Mouse (Mus musculus) hindbrain, embryonic 16.5 days (tissue): Measurements from ENCODE around the gene Bfsp2. TPM values are rescaled to one million over a fixed set of nuclear protein-coding genes. Genes with fewer than 3 reads are reported as not detected.

Experiments
- ATAC-seq: fragments of 200-750 bp; cut with Nextera tagmentation; 2 replicates; pipeline ENCODE4 v1.8.0; 2017; ENCODE audit warnings: moderate TSS enrichment, moderate library complexity
- H3K27ac ChIP-seq: fragments of 300-500 bp; sonication (generic); 2 replicates; pipeline ENCODE4 v1.5.1; 2014; ENCODE audit warnings: low read depth, mild to moderate bottlenecking, control low read depth, low read length, moderate library complexity
- H3K27me3 ChIP-seq: fragments of 300-500 bp; sonication (generic); replicated peaks from 2 replicates; pipeline ENCODE4 v1.6.1; 2014; ENCODE audit warnings: low read length; ENCODE audit not compliant: control insufficient read depth, insufficient read depth
- H3K36me3 ChIP-seq: fragments of 300-500 bp; sonication (generic); 2 replicates; pipeline ENCODE4 v1.6.1; 2014; ENCODE audit warnings: mild to moderate bottlenecking, low read length, moderate library complexity, mixed read lengths; ENCODE audit not compliant: control insufficient read depth, insufficient read depth
- H3K4me1 ChIP-seq: fragments of 300-500 bp; sonication (generic); 2 replicates; pipeline ENCODE4 v1.6.1; 2014; ENCODE audit warnings: low read depth, low read length; ENCODE audit not compliant: control insufficient read depth, insufficient read depth
- H3K4me2 ChIP-seq: fragments of 300-500 bp; sonication (generic); 2 replicates; pipeline ENCODE4 v1.6.1; 2014; ENCODE audit warnings: mild to moderate bottlenecking, low read length, control low read depth, moderate library complexity
- H3K4me3 ChIP-seq: fragments of 300-500 bp; sonication (generic); 2 replicates; pipeline ENCODE4 v1.5.1; 2014; ENCODE audit warnings: mild to moderate bottlenecking, low read length, control low read depth, moderate library complexity
- H3K9ac ChIP-seq: fragments of 300-500 bp; sonication (generic); 2 replicates; pipeline ENCODE4 v1.6.1; 2014; ENCODE audit warnings: low read depth, mild to moderate bottlenecking, control low read depth, low read length, moderate library complexity
- H3K9me3 ChIP-seq: fragments of 300-500 bp; sonication (generic); 2 replicates; pipeline ENCODE4 v1.6.1; 2014; ENCODE audit warnings: mild to moderate bottlenecking, low read length, moderate library complexity; ENCODE audit not compliant: control insufficient read depth
- WGBS: fragments of 180-500 bp; shearing (Covaris S2); extraction: QIAGEN DNeasy Blood & Tissue Kit; methylation state at CpG from one replicate; pipeline ENCODE4 v1.1.7; 2014; 5-methylcytosine and 5-hydroxymethylcytosine counted together
- polyA plus RNA-seq: library from polyadenylated mRNA; unstranded; fragments of >200 nt; fragmentation: Nextera tagmentation; extraction: Ambion mirVana; gene quantifications from 2 replicates; pipeline ENCODE4 v1.2.1, GENCODE M21; 2015

The Bfsp2 gene
- polyA plus RNA-seq, 1 experiment from 2014 or later = 6.0 TPM

DNA sequence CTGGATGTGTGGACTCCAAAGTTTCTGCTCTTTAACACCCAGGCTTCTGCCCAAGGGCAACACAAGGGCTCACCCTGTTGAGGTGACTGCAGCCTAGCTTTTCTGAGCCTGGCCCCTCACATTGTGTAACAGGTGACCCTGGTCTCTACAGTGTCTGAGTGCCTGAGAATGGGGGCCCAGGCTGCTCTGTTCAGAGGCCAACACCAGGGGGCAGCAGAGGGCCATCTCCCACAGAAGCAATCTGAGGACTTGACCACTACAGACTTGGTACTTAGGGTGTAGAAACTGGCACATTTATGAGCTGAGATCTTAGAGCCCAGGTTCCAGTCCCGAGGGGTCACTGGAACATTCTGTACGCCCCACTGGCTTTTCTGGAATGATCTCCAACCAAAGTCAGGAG is 10.2 kb upstream of the Bfsp2 start:
- ATAC-seq = peak; percentile 66
- H3K27me3 ChIP-seq = no peaks in the 10 kb centered on the region

DNA sequence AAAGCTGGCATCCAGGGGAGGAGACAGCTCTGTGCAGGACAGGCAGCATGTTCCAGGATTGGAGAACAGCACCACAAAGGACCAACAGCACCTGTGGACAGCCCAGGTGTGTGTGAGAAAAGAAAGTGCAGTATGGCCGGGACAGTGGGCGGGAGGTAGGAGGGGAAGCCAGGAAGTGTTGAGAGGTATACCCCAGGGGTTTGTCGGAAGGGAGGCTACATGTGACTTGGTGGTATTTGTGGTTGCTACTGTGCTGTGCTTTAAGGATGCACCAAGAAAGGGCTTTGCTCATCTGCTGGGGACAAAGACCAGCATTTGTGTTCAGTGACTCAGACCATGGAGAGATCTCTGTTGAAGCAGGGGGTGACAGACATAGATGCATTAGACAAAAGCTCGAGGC is 9.7 kb upstream of the Bfsp2 start:
- peaks cover 15% of the 10 kb centered on the region for H3K4me1 ChIP-seq
- no peak overlapping the region for H3K4me2 ChIP-seq
- H3K9me3 ChIP-seq = no peaks in the 10 kb centered on the region
- H3K36me3 ChIP-seq = no peaks in the 10 kb centered on the region
- no peak overlapping the region for H3K27ac ChIP-seq
- no peak for ATAC-seq
- H3K4me3 ChIP-seq = no peak overlapping the region
- 81% methylated on average over 4 of the region's 4 CpGs for WGBS
- H3K27me3 ChIP-seq = no peaks in the 10 kb centered on the region
- H3K9ac ChIP-seq = no peak overlapping the region

More for the DNA sequence above, 10.2 kb upstream of the Bfsp2 start:
- H3K9me3 ChIP-seq = no peaks in the 10 kb centered on the region
- H3K36me3 ChIP-seq = no peaks in the 10 kb centered on the region
- H3K4me1 ChIP-seq = peaks cover 15% of the 10 kb centered on the region
- no peak overlapping the region for H3K27ac ChIP-seq
- 9% methylated on average over 2 of the region's 2 CpGs for WGBS
- no peak overlapping the region for H3K9ac ChIP-seq
- H3K4me3 ChIP-seq = no peak overlapping the region
- H3K4me2 ChIP-seq = no peak overlapping the region

DNA sequence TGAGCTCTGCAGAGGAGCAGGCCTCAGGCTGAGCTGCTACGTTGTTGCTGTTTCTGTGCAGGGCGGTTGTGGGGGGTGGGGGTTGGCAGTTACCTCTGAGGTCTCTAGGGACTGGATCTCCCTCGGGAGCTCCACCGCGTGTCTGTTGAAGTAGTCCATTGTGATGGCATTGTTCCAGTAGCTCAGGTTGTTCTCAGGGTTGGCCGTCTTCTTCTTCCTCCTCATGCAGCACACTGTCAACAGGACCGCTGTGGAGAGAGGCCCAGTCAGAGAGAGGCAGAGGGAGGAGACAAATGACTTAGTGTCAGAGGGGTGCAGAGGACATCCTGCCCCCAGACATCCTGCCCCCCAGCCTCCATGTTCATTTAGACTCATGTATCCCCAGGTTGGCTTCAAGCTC is 8.9 kb upstream of the Bfsp2 start:
- Histone ChIP-seq H3K9ac (no peak overlapping the region), H3K36me3 (no peaks in the 10 kb centered on the region), H3K4me3 (no peak overlapping the region), H3K27ac (no peak overlapping the region), H3K27me3 (no peaks in the 10 kb centered on the region), H3K4me2 (no peak overlapping the region), H3K9me3 (no peaks in the 10 kb centered on the region), H3K4me1 (peaks cover 7% of the 10 kb centered on the region; the same call in 1 of the 2 replicates)
- no peak for ATAC-seq
- WGBS = 60% methylated on average over 7 of the region's 7 CpGs

DNA sequence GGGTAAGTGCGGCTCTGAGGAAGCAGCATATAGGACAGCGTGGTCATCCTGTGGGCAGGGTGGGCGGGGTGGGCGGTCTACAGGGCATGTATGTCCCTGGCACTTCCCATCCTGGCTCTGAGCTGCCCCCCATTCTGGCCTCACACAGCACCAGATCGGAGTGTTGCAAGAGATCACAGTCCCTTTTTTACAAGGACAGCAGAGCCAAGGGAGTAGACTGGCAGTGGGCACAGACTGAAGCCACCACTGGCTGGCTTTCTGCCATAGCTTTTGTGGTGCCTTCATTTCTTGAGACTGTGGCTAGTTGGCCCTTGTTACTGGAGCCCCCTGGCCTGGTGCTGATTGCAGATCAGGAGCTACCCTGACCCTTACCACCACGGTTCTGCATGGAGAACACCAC is 6.0 kb upstream of the Bfsp2 start:
- no peaks in the 10 kb centered on the region for H3K36me3 ChIP-seq
- H3K27me3 ChIP-seq = no peaks in the 10 kb centered on the region
- no peak overlapping the region for H3K4me2 ChIP-seq
- no peaks in the 10 kb centered on the region for H3K9me3 ChIP-seq
- no peak overlapping the region for H3K27ac ChIP-seq
- H3K4me1 ChIP-seq = peaks cover 6% of the 10 kb centered on the region; the same call in 1 of the 2 replicates
- no peak overlapping the region for H3K4me3 ChIP-seq
- no peak overlapping the region for H3K9ac ChIP-seq
- WGBS = 76% methylated on average over 6 of the region's 6 CpGs
- no peak for ATAC-seq

DNA sequence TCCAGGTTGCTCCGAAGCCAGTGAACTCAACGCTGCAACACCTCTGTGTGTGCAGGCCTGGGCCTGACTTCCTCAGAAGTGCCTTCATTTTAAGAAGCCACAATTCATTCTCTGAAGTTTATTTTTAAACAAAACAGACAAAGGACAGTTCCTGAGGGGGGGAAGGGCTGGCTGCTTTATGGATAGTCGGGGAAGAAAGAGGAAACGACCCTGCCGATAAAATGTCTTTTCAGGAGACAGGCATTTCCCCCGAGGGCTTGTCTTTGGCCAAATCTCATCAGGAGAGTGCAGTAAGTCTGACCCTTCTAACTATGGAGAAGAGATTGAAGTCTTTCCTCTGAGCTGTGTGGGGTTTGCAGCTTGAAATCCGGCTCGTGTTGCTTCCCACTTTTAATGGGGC is 5.4 kb upstream of the Bfsp2 start:
- Histone ChIP-seq H3K9ac (no peak overlapping the region), H3K4me1 (peaks cover 12% of the 10 kb centered on the region), H3K27me3 (no peaks in the 10 kb centered on the region), H3K4me2 (no peak overlapping the region), H3K4me3 (no peak overlapping the region), H3K36me3 (no peaks in the 10 kb centered on the region), H3K9me3 (no peaks in the 10 kb centered on the region), H3K27ac (no peak overlapping the region)
- ATAC-seq = no peak
- 44% methylated on average over 8 of the region's 8 CpGs for WGBS

DNA sequence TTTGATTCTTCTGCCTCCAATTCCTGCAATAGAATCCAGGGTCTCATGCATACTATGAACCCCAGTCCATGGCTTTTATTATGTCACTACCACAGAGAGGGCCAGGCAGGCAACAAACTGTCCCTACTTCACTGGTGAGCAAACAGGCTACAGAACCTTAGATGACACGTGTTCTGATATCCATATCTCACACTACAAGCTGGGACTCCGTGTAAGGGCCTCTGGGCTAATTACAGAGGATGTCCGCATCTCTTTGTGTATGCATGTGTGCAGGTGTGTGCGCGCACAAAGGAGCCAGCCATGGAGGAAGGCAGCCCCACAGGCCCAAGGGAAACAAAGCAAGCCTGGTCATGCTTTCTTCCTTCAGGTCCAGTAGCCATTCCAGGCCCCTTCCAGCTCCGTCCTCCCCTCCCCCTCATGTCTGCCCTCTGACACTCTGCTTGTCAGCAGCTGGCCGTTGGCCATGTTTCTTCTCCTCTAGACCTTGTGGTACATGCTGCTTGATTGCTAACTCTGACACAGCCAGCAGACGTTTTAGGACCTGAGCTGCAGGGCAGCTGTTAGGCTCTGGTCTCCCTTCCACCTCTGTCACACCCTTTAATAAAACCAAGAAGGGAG is 492 bp upstream of the Bfsp2 start:
- 33% methylated on average over 8 of the region's 8 CpGs for WGBS
- H3K36me3 ChIP-seq = no peaks in the 10 kb centered on the region
- no peak overlapping the region for H3K4me2 ChIP-seq
- H3K9me3 ChIP-seq = no peaks in the 10 kb centered on the region
- H3K4me1 ChIP-seq = peaks cover 8% of the 10 kb centered on the region
- no peak overlapping the region for H3K27ac ChIP-seq
- H3K4me3 ChIP-seq = no peak overlapping the region
- ATAC-seq = peak; percentile 46
- H3K9ac ChIP-seq = no peak overlapping the region
- peaks cover 3% of the 10 kb centered on the region; the same call in 1 of the 2 replicates for H3K27me3 ChIP-seq

DNA sequence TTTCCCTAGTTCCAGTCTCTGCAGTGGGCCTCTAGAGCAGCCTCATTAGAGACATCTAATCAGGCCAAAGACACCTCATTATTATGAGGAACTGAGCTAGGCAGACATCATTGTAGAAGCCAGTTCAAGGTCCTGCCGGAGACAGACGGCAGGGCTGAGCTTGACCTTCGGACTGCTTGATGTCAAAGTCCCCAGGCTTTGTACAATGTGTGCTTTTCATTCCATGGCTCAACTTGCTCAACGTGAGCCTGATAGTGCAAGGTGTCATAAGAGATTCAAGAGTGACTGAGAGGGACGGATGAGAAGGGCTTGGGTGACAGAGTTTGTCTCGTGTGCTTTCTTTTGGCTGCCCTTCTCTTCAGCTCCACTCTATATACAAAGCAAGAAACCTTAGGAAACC is 4.8 kb downstream of the Bfsp2 start:
- no peak overlapping the region for H3K27ac ChIP-seq
- H3K4me3 ChIP-seq = no peak overlapping the region
- WGBS = 80% methylated on average over 6 of the region's 6 CpGs
- no peaks in the 10 kb centered on the region for H3K9me3 ChIP-seq
- H3K4me1 ChIP-seq = peaks cover 16% of the 10 kb centered on the region
- no peak overlapping the region for H3K9ac ChIP-seq
- H3K4me2 ChIP-seq = no peak overlapping the region
- no peaks in the 10 kb centered on the region for H3K36me3 ChIP-seq
- peaks cover 3% of the 10 kb centered on the region for H3K27me3 ChIP-seq
- ATAC-seq = no peak

DNA sequence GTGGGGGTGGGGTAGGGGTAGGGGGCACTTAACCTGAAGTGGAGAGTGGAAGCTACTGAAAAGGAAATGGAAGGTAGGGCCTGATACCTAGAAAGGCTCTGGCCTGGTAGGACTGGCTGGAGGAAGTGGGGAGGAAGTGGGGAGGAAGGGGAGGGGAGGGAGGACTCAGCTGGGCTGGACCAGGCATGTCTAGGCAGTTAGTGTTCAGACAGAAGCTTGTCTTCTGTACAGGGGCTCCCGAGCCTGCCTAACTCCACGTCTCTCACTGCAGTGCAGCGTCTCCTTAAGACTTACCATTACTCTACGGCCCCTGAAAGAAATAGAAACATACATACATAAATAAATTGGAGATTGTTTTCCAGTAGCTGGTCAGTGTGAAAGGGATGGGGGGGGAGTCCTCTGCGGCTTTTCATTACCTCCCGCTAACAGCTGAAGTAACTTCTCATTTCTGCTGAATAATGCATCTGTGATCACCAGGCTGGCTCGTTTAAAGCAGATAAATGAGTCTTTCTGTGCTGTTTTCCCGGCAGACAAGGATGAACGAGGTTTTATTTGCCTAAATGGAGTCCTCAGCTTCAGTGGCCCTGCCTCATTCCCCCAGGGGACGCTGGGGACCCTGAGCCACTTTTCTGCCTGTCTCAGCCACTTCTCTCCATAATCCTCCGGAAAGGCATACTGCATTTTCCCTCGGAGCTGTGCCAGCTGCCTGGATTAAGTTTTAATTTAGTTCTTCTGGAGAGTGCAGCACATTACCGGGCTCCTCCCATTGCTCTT is 6.1 kb downstream of the Bfsp2 start:
- 17% methylated on average over 13 of the region's 13 CpGs for WGBS
- peak; percentile 53 for ATAC-seq

DNA sequence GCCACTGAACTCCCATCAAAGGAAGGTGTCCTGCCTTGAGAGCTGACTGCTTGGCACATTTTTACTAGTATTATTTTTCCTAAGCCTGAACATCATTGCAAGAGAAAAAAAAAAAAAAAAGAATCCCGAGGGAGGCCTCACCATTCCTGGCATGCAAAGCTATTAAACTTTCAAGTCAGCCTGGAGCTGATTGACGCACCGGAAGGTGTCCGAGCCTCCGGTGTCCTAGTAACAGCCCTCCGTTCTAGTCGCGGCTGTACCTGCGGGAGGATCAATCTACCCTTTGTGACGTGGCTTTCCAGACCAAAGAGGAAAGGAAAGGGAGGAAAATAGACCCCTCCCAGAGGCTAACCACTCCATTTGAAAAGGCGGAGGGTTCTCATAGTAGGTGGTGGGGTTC is 8.4 kb downstream of the Bfsp2 start:
- no peaks in the 10 kb centered on the region for H3K36me3 ChIP-seq
- no peak overlapping the region for H3K9ac ChIP-seq
- 22% methylated on average over 11 of the region's 11 CpGs for WGBS
- no peak for ATAC-seq
- H3K9me3 ChIP-seq = no peaks in the 10 kb centered on the region
- H3K4me3 ChIP-seq = no peak overlapping the region
- H3K4me2 ChIP-seq = peak overlapping the region; percentile 18; the same call in 1 of the 2 replicates
- H3K27ac ChIP-seq = no peak overlapping the region
- H3K4me1 ChIP-seq = peaks cover 16% of the 10 kb centered on the region
- no peaks in the 10 kb centered on the region; the same call in 1 of the 2 replicates for H3K27me3 ChIP-seq

More for the DNA sequence above, 6.1 kb downstream of the Bfsp2 start:
- H3K36me3 ChIP-seq = no peaks in the 10 kb centered on the region
- no peak overlapping the region for H3K9ac ChIP-seq
- peaks cover 16% of the 10 kb centered on the region for H3K4me1 ChIP-seq
- no peak overlapping the region for H3K4me3 ChIP-seq
- peak overlapping the region; percentile 38 for H3K4me2 ChIP-seq
- no peaks in the 10 kb centered on the region for H3K9me3 ChIP-seq
- peak overlapping the region; percentile 70; the same call in 1 of the 2 replicates for H3K27ac ChIP-seq
- no peaks in the 10 kb centered on the region; the same call in 1 of the 2 replicates for H3K27me3 ChIP-seq
